Mouse (Mus musculus): ENCODE measurements at regions not wholly inside any gene's neighbourhood (a gene's known extent, or its start where the extent isn't known, plus 50 kb on each side); places are given as distances from the start of the nearest gene placed in this dataset.

GRCm38 (mm10) chr12:14250124-14250523 is 98.3 kb upstream of the Fam84a start:
- TF ChIP-seq POLR2A (IDR thresholded peaks at IDR 0.05; ENCODE audit: insufficient read depth, low read depth, low read length) (no peak), CTCF (IDR thresholded peaks at IDR 0.05; ENCODE audit: insufficient read depth, low read depth, low read length) (no peak)

Measured in olfactory bulb, adult 2 months (tissue).